Mouse (Mus musculus): ENCODE data around the gene Brd7. TPM values are rescaled to one million over a fixed set of nuclear protein-coding genes. Genes with fewer than 3 reads are reported as not detected.

The Brd7 gene
- polyA plus RNA-seq, 1 experiment from 2014 or later = 23.7 TPM

DNA sequence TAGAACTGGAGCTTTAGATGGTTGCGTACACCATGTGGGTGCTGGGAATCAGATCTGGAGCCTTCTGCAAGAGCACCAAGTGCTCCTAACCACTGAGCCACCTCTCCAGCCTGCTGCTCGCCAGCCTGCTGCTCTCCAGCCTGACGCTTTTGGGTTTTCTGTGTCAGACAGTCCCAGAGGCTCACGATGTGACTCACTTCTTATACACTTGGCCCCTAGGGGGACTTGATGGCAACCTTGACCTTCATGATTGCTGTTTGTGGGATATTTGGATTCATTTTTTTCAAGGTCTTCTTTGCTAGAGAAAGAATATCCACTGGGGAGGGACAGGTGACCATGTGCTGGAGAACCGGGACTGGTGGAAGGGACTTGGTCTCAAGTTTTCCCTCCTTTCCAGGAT, 40.6 kb downstream of the Brd7 start:
- peaks cover 48% of the 10 kb centered on the region for H3K36me3 ChIP-seq (ENCODE audit: control insufficient read depth, insufficient read depth)
- H3K4me2 ChIP-seq (ENCODE audit: low read depth, low read length) = no peak overlapping the region
- no peaks in the 10 kb centered on the region for H3K4me1 ChIP-seq (ENCODE audit: control insufficient read depth, low read depth, low read length)
- ATAC-seq (ENCODE audit: low read depth) = no peak
- H3K9ac ChIP-seq (ENCODE audit: low read depth, low read length) = no peak overlapping the region
- H3K27ac ChIP-seq (ENCODE audit: low read length) = no peak overlapping the region
- WGBS (ENCODE audit: insufficient replicate concordance) = 82% methylated on average over 5 of the region's 5 CpGs
- H3K9me3 ChIP-seq (replicated peaks; ENCODE audit: control insufficient read depth, low read length) = no peaks in the 10 kb centered on the region
- H3K27me3 ChIP-seq (ENCODE audit: control insufficient read depth, insufficient read depth, low read depth, low read length) = no peaks in the 10 kb centered on the region
- H3K4me3 ChIP-seq (ENCODE audit: low read depth, low read length) = no peak overlapping the region

DNA sequence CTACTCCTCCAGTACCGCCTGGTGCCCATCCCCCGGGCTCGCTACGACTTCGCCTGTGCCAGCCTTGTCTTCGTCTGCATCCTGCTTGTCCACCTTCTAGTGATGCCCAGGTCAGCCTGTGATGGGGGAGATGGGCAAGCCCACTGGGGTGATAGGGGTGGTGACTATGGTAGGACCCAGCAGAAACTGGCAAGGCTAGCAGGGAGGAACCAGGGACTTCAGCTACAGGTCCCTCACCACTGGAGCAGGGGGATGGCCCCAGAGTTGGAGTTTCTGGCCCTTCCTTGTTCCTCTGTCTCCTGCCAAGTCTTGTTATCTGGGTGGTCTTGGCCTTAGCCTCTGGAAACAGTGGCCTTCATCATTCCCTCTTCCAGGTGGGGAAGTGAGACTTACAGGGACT, 41.9 kb downstream of the Brd7 start:
- no peak overlapping the region for H3K9ac ChIP-seq (ENCODE audit: low read depth, low read length)
- ATAC-seq (ENCODE audit: low read depth) = no peak
- H3K36me3 ChIP-seq (ENCODE audit: control insufficient read depth, insufficient read depth) = peaks cover 41% of the 10 kb centered on the region
- WGBS (ENCODE audit: insufficient replicate concordance) = 91% methylated on average over 6 of the region's 6 CpGs
- H3K4me2 ChIP-seq (ENCODE audit: low read depth, low read length) = no peak overlapping the region
- no peaks in the 10 kb centered on the region for H3K27me3 ChIP-seq (ENCODE audit: control insufficient read depth, insufficient read depth, low read depth, low read length)
- H3K4me1 ChIP-seq (ENCODE audit: control insufficient read depth, low read depth, low read length) = no peaks in the 10 kb centered on the region
- no peaks in the 10 kb centered on the region for H3K9me3 ChIP-seq (replicated peaks; ENCODE audit: control insufficient read depth, low read length)
- H3K27ac ChIP-seq (ENCODE audit: low read length) = no peak overlapping the region
- H3K4me3 ChIP-seq (ENCODE audit: low read depth, low read length) = no peak overlapping the region

DNA sequence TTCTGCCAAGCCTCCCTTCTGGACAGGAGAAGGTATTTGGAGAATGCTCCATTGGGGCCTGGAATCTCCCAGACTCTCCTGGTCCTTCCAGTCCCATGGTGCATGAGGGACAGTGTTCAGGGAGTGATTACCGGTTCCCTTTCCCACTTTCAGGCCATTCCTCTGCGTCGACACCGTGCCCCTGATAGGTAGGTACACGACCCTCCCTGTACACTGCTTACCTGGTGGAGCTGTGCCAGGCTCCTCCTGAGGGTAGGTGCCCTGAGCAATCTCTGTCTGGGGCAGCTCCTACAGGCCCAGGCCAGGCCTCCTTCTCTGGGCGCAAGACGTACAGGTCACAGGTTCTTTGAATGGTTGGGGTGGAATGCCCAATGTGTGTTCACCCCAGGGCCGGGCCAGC, 43.8 kb downstream of the Brd7 start:
- 87% methylated on average over 8 of the region's 8 CpGs for WGBS (ENCODE audit: insufficient replicate concordance)
- H3K9ac ChIP-seq (ENCODE audit: low read depth, low read length) = no peak overlapping the region
- H3K4me2 ChIP-seq (ENCODE audit: low read depth, low read length) = no peak overlapping the region
- H3K4me3 ChIP-seq (ENCODE audit: low read depth, low read length) = no peak overlapping the region
- H3K36me3 ChIP-seq (ENCODE audit: control insufficient read depth, insufficient read depth) = peaks cover 40% of the 10 kb centered on the region
- no peaks in the 10 kb centered on the region for H3K27me3 ChIP-seq (ENCODE audit: control insufficient read depth, insufficient read depth, low read depth, low read length)
- H3K9me3 ChIP-seq (replicated peaks; ENCODE audit: control insufficient read depth, low read length) = no peaks in the 10 kb centered on the region
- no peak overlapping the region for H3K27ac ChIP-seq (ENCODE audit: low read length)
- no peaks in the 10 kb centered on the region for H3K4me1 ChIP-seq (ENCODE audit: control insufficient read depth, low read depth, low read length)
- no peak for ATAC-seq (ENCODE audit: low read depth)

DNA sequence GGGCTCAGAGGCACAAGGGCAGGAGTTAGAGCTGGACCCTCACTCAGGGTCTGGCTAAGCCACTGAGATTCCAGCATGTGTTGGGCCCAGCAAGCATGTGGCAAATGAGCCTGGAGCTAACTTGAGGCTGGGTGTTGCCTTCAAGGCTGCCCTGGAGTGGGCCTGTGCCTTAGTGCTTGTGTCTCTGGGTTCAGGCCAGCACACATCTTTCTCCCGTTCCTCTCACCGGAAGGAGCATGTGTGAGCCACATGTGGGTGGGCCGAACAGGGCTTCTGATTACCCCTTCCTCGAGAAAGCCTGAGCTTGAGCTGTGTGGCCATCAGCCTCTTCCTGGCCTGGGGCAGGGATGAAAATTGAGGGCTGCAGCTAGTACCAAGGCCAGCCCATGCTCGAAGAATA, 44.7 kb downstream of the Brd7 start:
- H3K27me3 ChIP-seq (ENCODE audit: control insufficient read depth, insufficient read depth, low read depth, low read length) = no peaks in the 10 kb centered on the region
- H3K4me2 ChIP-seq (ENCODE audit: low read depth, low read length) = no peak overlapping the region
- no peak for ATAC-seq (ENCODE audit: low read depth)
- H3K4me1 ChIP-seq (ENCODE audit: control insufficient read depth, low read depth, low read length) = no peaks in the 10 kb centered on the region
- peaks cover 36% of the 10 kb centered on the region for H3K36me3 ChIP-seq (ENCODE audit: control insufficient read depth, insufficient read depth)
- no peak overlapping the region for H3K27ac ChIP-seq (ENCODE audit: low read length)
- no peaks in the 10 kb centered on the region for H3K9me3 ChIP-seq (replicated peaks; ENCODE audit: control insufficient read depth, low read length)
- no peak overlapping the region for H3K9ac ChIP-seq (ENCODE audit: low read depth, low read length)
- 72% methylated on average over 5 of the region's 5 CpGs for WGBS (ENCODE audit: insufficient replicate concordance)
- no peak overlapping the region for H3K4me3 ChIP-seq (ENCODE audit: low read depth, low read length)

DNA sequence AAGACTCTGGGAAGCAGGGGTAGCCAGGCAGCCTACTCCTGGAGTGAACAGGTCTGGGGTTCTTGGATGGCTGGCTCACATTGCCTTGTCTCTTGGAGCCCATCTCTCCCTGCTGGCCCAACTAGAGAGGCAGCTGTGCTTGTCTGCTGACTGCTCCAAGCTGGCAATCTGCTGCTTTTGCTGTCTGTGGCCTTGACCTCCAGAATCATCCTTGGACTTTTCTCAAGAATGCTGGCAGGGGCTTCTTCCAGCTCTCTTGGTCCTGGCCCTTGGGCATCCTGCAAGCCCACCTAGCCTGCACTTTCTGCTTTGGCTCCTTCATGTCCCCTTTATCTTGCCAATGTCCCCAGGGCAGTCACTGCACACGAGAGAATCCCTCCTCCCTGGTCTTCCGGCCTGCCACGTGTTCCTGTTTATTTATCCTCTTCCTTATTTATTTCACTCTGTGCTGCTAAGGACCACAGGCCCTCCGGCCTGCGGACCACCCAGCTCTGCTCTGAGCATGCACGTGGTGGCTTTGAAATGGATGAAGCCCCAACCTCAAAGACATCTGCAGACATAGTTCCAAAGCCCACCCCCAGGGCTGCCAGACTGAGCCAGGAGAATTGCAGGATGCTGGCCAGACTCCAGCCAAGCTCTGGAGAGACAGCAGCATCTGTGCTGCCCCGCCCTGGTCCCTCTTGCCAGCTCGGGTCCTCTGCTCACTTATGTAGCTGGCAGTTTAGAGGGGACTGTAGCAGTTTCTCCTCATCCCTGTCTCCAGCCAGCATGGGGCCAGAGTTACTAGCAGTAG, 45.7 kb downstream of the Brd7 start:
- no peak overlapping the region for H3K4me2 ChIP-seq (ENCODE audit: low read depth, low read length)
- no peaks in the 10 kb centered on the region for H3K4me1 ChIP-seq (ENCODE audit: control insufficient read depth, low read depth, low read length)
- WGBS (ENCODE audit: insufficient replicate concordance) = 66% methylated on average over 8 of the region's 8 CpGs
- no peak for ATAC-seq (ENCODE audit: low read depth)
- no peak overlapping the region for H3K9ac ChIP-seq (ENCODE audit: low read depth, low read length)
- H3K27me3 ChIP-seq (ENCODE audit: control insufficient read depth, insufficient read depth, low read depth, low read length) = no peaks in the 10 kb centered on the region
- no peaks in the 10 kb centered on the region for H3K9me3 ChIP-seq (replicated peaks; ENCODE audit: control insufficient read depth, low read length)
- no peak overlapping the region for H3K4me3 ChIP-seq (ENCODE audit: low read depth, low read length)
- H3K27ac ChIP-seq (ENCODE audit: low read length) = no peak overlapping the region
- H3K36me3 ChIP-seq (ENCODE audit: control insufficient read depth, insufficient read depth) = peaks cover 30% of the 10 kb centered on the region

DNA sequence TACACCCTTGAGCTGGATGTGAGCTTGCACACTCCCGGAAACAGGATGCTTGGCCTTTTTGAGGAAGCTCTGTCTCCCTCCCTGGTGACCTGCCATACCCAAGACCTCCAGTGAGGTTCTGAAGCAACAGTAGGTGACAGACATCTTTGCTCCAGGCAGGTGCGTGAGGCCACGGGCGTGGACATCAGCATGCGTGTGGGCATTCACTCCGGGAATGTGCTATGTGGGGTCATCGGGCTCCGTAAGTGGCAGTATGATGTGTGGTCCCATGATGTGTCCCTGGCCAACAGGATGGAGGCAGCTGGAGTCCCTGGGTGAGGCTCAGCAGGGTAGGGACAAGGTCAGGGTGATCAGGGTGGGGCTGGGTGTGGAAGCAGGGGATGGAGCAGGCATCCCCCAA, 46.7 kb downstream of the Brd7 start:
- no peak for ATAC-seq (ENCODE audit: low read depth)
- no peaks in the 10 kb centered on the region for H3K27me3 ChIP-seq (ENCODE audit: control insufficient read depth, insufficient read depth, low read depth, low read length)
- no peaks in the 10 kb centered on the region for H3K4me1 ChIP-seq (ENCODE audit: control insufficient read depth, low read depth, low read length)
- no peaks in the 10 kb centered on the region for H3K9me3 ChIP-seq (replicated peaks; ENCODE audit: control insufficient read depth, low read length)
- no peak overlapping the region for H3K4me3 ChIP-seq (ENCODE audit: low read depth, low read length)
- no peak overlapping the region for H3K27ac ChIP-seq (ENCODE audit: low read length)
- no peak overlapping the region for H3K9ac ChIP-seq (ENCODE audit: low read depth, low read length)
- peaks cover 34% of the 10 kb centered on the region for H3K36me3 ChIP-seq (ENCODE audit: control insufficient read depth, insufficient read depth)
- no peak overlapping the region for H3K4me2 ChIP-seq (ENCODE audit: low read depth, low read length)
- WGBS (ENCODE audit: insufficient replicate concordance) = 89% methylated on average over 8 of the region's 8 CpGs

DNA sequence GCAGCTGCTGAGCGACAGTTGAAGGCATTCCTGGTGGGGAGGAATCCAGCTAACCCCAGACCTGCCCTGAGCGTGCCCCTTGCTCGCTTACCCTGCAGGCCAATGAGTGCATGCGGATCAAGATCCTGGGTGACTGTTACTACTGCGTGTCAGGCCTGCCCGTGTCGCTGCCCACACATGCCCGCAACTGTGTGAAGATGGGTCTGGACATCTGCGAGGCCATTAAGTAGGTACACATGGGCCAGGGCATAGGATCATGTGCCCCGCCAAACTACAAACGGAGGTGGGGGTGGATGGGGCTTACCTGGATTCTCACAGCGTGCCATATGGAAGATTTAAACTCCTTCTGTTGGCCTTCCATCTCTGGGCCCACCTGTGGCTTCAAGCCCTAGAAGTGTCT, 48.0 kb downstream of the Brd7 start:
- H3K4me3 ChIP-seq (ENCODE audit: low read depth, low read length) = no peak overlapping the region
- no peak overlapping the region for H3K9ac ChIP-seq (ENCODE audit: low read depth, low read length)
- H3K27ac ChIP-seq (ENCODE audit: low read length) = no peak overlapping the region
- WGBS (ENCODE audit: insufficient replicate concordance) = 86% methylated on average over 12 of the region's 12 CpGs
- H3K4me2 ChIP-seq (ENCODE audit: low read depth, low read length) = no peak overlapping the region
- no peaks in the 10 kb centered on the region for H3K27me3 ChIP-seq (ENCODE audit: control insufficient read depth, insufficient read depth, low read depth, low read length)
- no peaks in the 10 kb centered on the region for H3K4me1 ChIP-seq (ENCODE audit: control insufficient read depth, low read depth, low read length)
- ATAC-seq (ENCODE audit: low read depth) = no peak
- no peaks in the 10 kb centered on the region for H3K9me3 ChIP-seq (replicated peaks; ENCODE audit: control insufficient read depth, low read length)
- H3K36me3 ChIP-seq (ENCODE audit: control insufficient read depth, insufficient read depth) = peaks cover 39% of the 10 kb centered on the region

DNA sequence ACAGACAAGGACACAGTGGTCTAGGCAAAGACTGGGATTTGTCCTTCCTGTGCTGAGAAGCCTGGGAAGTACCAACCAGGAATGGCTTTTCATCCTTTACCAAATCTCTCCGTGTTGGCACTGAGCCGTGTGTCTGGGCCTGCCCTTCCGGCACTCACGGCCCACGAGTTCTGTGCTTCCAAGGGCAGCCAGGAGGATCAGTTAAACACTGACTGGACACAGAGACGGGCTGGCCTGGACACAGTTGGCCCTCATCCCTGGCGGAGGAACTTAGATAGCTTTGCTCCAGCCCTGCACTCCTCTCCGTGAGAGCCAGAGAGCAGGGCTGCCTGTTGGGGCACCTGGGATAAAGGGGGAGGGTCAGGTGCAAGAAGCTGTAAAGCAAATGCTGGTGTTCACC, 49.0 kb downstream of the Brd7 start:
- no peaks in the 10 kb centered on the region for H3K4me1 ChIP-seq (ENCODE audit: control insufficient read depth, low read depth, low read length)
- H3K36me3 ChIP-seq (ENCODE audit: control insufficient read depth, insufficient read depth) = peaks cover 38% of the 10 kb centered on the region
- no peaks in the 10 kb centered on the region for H3K27me3 ChIP-seq (ENCODE audit: control insufficient read depth, insufficient read depth, low read depth, low read length)
- no peaks in the 10 kb centered on the region for H3K9me3 ChIP-seq (replicated peaks; ENCODE audit: control insufficient read depth, low read length)
- no peak overlapping the region for H3K9ac ChIP-seq (ENCODE audit: low read depth, low read length)
- ATAC-seq (ENCODE audit: low read depth) = no peak
- no peak overlapping the region for H3K4me2 ChIP-seq (ENCODE audit: low read depth, low read length)
- H3K27ac ChIP-seq (ENCODE audit: low read length) = no peak overlapping the region
- WGBS (ENCODE audit: insufficient replicate concordance) = 84% methylated on average over 8 of the region's 8 CpGs
- H3K4me3 ChIP-seq (ENCODE audit: low read depth, low read length) = no peak overlapping the region

DNA sequence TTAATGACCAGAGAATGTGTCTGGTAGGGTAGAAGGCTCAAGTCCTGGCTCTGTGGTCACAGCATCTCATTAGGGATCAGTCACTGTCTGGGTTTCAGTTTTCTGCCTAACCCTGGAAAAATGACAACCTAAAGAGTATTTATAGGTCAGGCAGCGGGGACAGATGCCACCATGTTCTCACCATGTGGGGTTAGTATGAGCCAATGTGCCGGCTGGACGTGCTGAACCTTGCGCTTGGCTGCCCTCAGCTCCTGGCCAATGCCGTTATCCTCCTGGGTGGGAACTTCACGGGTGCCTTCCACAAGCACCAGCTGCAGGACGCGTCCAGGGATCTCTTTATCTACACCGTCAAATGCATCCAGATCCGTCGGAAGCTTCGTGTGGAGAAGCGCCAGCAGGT, 51.7 kb downstream of the Brd7 start:
- Histone ChIP-seq H3K4me3 (ENCODE audit: low read depth, low read length) (no peak overlapping the region), H3K27me3 (ENCODE audit: control insufficient read depth, insufficient read depth, low read depth, low read length) (no peaks in the 10 kb centered on the region), H3K36me3 (ENCODE audit: control insufficient read depth, insufficient read depth) (peaks cover 41% of the 10 kb centered on the region), H3K4me1 (ENCODE audit: control insufficient read depth, low read depth, low read length) (peaks cover 3% of the 10 kb centered on the region; the same call in 1 of the 2 replicates), H3K27ac (ENCODE audit: low read length) (no peak overlapping the region), H3K9me3 (replicated peaks; ENCODE audit: control insufficient read depth, low read length) (no peaks in the 10 kb centered on the region), H3K4me2 (ENCODE audit: low read depth, low read length) (no peak overlapping the region), H3K9ac (ENCODE audit: low read depth, low read length) (no peak overlapping the region)
- no peak for ATAC-seq (ENCODE audit: low read depth)
- 87% methylated on average over 13 of the region's 13 CpGs for WGBS (ENCODE audit: insufficient replicate concordance)

All from liver, embryonic 16.5 days (tissue).